Mouse (Mus musculus) gastrocnemius, adult 2 months (tissue): ENCODE measurements at regions not wholly inside any gene's neighbourhood (a gene's known extent, or its start where the extent isn't known, plus 50 kb on each side); places are given as distances from the start of the nearest gene placed in this dataset.
A peak's percentile ranks its signal among the peaks of the same experiment; 100 is the strongest.

Experiments used
- DNase-seq: peaks from one replicate; pipeline ENCODE4 v3.0.0; 2022
- H3K27ac ChIP-seq: fragments of 200-600 bp; 2 replicates; pipeline ENCODE4 v1.8.1; 2022; ENCODE audit warnings: mild to moderate bottlenecking
- H3K4me3 ChIP-seq: fragments of 200-600 bp; 2 replicates; pipeline ENCODE4 v1.8.1; 2022; ENCODE audit warnings: mild to moderate bottlenecking, moderate library complexity
- CTCF ChIP-seq: fragments of 200-600 bp; IDR thresholded peaks from 2 replicates; pipeline ENCODE4 v1.8.1; 2022; ENCODE audit warnings: antibody characterized with exemption, mild to moderate bottlenecking, moderate library complexity
- intact Hi-C: fragments of 180-260 bp; cut with DNase I; formaldehyde crosslinking; loops from one replicate; pipeline ENCODE4 v1.15.1; 2025

DNA sequence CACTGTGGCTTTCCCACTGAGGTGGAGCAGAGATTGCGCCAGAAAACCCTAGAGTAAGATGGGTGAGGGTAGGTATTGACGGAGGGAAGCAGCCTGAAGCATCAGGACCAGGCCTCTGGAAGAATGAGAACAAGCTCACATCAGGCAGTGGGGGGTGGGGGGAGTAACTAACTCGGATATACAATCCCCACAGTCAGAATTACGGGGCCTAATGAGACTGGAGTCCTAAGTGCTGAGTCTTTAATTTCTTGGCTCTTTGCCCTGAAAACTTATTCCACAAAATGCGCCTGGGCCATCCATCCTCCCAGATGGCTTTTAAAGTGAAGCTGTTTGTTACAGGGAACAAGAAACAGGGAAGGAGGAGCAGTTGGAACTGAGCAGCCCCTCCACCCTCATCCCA is 341.2 kb downstream of the Ptpru start:
- intact Hi-C loops: no loop called here
- H3K4me3 ChIP-seq: no peak overlapping the region
- no peak for DNase-seq
- TF ChIP-seq CTCF: no peak
- no peak overlapping the region for H3K27ac ChIP-seq

DNA sequence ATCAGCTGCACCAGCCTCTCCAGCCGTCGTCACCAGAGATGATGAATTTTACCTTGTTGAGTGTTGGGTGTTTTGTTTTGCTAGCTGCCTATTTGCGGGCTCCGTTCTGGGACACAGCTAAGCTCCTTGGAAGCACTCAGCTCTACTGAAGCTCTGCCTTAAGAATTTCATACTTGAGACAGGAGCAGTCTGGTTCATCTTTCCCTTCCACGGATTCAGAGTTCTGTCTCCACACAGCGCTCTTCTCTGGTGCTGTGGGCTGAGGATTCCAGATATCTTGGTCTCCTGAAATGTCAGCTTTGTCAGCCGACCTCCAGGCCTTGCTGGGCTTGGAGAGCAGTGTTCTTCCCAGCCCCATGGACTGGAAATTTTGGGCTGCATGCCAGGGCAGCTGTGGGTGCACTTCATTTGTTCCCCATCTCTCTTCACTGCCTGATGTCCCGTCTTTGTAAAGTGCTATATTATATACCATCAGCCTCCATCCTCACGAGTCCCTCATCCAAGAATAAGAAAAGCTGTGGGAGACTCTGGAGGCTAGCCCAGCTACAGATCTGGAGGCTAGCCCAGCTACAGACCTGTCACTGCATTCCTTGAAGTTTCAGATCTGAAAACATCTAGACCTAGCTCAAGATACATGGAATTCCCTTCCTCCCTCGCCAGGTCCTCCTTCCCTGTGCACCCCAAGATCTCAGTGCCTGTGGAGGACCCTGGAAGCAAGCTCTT is 337.0 kb downstream of the Ptpru start:
- no peak overlapping the region for H3K27ac ChIP-seq
- TF ChIP-seq CTCF: no peak
- intact Hi-C loops: no loop called here
- H3K4me3 ChIP-seq: no peak overlapping the region
- DNase-seq: no peak

DNA sequence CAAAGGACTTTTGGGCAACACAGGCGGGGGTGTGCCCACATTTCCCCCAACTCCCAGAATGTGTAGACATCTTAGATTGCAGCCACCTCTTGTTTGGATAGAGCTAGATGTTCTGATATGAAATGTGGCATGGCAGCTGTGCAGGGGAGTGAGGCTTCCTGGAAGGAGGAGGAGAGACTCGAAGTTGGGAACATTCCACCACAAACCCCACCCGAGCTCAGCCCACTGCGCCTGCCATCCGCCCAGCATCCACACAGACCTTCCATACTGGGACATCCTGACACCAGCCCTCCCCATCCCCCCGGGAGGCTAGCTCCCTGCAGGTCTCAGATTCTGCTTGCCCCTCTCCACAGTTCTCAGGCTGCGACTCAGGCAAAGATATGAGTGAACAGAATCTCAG is 329.9 kb downstream of the Ptpru start:
- no peak for DNase-seq
- no peak overlapping the region for H3K4me3 ChIP-seq
- no peak overlapping the region for H3K27ac ChIP-seq
- intact Hi-C loops: no loop called here
- no peak for TF ChIP-seq CTCF

DNA sequence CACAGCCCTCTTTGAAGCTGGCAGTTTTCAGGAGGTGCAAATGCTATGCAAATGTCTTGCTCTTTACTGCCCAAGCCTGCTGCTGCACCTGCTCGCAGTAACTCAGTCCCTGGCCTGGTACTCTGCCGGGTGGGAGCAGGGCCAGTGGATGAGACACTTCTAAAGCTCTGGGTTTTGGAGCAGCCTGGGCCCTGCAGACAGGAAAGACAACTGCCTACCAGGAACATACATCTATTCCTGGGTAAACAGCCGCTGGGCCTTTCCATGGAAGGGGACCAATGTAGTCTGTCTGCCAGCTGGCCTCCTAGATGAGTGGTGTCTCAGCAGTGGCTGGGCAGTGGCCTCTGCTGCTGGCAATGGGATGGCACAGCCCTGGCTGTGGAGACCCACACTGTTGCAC is 326.5 kb downstream of the Ptpru start:
- peak; percentile 82 for DNase-seq
- Histone ChIP-seq H3K4me3 (no peak overlapping the region), H3K27ac (peak overlapping the region; percentile 6; the same call in 1 of the 2 replicates)
- TF ChIP-seq CTCF: peak; percentile 33; the same call in 1 of the 2 replicates
- intact Hi-C loops: no loop called here

DNA sequence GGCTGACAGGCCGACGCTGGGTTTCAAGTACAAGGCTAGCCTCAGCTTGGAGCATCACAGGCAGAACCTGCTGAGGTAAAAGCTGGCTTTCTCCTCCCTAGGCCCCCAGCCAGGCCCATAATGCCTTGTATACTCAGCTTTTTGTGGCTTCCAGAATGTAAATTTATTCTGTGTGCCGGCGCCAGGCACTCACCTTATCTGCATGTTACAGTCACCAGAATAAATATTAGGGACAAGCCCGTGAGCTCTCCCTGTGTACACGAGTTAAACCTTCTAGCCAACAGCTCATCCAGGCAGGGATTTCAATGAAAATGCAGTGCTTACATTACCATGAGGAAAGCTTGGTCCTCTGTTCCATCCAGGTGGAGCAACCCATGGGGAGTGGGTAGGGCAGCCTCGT is 325.3 kb downstream of the Ptpru start:
- intact Hi-C loops: no loop called here
- TF ChIP-seq CTCF: no peak
- Histone ChIP-seq H3K4me3 (no peak overlapping the region), H3K27ac (no peak overlapping the region)
- no peak for DNase-seq

DNA sequence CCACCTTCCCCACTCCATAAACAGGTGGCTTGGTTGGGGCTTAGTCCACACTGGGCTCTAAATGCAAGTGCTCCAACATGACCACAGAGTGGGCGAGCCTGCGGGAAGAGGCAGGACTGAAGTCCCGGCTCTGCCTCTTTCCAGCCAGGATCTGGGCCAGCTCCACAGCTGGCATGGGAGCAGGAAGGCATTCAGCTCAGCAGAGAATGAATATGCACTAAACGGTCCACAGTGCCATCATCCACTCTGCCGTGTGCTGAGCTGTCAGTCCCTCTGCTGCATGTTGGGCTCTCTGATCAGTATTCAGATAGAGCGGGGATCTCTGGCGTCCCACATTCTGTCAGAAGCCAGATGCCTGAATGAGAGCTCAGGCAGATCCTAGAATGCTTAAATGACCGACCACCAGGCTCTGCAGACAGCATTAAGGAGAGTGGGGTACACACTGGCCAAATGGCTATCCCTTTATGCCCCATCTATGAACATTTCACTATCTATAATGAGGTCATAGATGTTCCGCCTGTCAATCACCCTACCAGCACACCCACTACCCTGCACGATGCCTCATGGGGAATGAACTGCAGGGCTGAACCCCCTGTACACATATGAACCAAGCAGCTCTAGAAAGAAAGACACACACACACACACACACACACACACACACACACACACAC is 317.3 kb downstream of the Ptpru start:
- TF ChIP-seq CTCF: no peak
- H3K4me3 ChIP-seq: no peak overlapping the region
- no peak for DNase-seq
- intact Hi-C loops: no loop called here
- no peak overlapping the region for H3K27ac ChIP-seq

DNA sequence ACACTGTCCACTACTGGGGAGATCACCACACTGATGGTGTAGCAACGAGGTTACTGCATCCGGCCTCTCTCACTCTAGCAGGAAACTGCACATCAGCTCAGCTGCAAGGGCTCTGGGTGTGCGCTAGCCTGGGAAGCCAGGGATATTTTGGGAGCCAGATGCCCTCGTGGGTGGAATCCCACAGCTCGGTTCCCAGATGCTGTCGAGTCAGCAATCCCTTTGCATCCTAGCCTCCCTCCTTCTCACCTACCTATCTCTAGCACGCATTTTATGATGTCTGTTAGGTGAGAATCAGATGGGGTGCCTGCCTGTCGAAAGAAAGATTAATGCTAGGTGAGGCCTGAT is 316.8 kb downstream of the Ptpru start:
- Histone ChIP-seq H3K27ac (no peak overlapping the region), H3K4me3 (no peak overlapping the region)
- TF ChIP-seq CTCF: no peak
- intact Hi-C loops: no loop called here
- DNase-seq: no peak

DNA sequence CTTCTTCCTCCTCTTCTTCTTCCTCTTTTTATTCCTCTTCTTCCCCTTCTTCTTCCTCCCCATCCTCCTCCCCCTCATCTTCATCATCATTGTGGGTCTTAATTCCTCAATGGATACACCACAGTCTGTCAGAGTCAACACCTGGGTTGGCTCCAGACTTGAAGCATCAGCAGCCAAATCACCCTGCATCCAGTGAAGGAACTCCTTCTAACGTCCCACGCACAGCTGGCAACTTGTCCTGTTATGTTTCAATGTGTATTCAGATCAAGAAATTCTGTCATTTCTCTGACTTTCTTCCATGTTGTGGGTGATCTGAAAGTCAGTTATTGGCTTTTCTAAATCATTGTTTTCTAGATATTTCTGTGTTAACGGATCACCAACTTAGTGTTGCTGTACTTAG is 312.9 kb downstream of the Ptpru start:
- no peak for TF ChIP-seq CTCF
- DNase-seq: no peak
- intact Hi-C loops: no loop called here
- Histone ChIP-seq H3K4me3 (no peak overlapping the region), H3K27ac (no peak overlapping the region)

DNA sequence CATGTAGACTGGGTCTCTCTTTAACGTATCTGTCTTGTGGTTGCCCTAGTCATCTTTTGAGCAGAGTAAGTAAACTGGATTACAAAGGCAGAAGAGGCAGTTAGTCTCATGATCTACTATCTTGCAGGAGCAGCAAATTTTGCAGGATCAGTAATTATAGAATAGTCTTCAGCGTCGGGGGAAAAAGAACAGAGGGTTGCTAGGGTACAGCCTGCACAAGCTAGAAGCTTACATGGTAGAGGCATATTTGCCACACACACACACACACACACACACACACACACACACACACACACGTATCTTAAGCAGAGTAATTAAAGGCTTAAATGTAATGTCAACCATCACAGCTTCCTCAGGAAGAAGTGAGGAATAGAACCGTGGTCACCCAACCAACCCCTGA is 307.6 kb downstream of the Ptpru start:
- TF ChIP-seq CTCF: no peak
- DNase-seq: no peak
- H3K4me3 ChIP-seq: no peak overlapping the region
- intact Hi-C loops: no loop called here
- no peak overlapping the region for H3K27ac ChIP-seq

DNA sequence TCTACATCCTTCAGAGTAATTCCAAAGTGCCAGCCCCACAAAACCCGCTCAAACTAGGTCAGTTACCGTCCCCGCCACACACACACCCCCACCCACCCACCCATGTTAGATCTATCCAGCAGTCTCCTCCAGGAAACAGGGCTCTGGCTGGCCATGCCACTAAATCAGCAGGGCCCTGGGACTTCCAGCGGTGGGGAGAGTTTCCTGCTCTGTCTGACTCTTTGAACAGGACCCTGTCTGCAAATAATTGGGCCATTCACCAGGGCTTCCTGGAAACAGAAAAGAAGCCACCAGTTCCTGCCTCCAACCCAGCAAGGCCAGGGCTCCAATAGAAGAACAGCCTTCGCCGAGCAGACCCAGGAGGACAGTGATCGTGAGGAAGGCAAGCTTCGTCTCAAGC is 307.1 kb downstream of the Ptpru start:
- no peak overlapping the region for H3K27ac ChIP-seq
- TF ChIP-seq CTCF: no peak
- intact Hi-C loops: no loop called here
- no peak for DNase-seq
- H3K4me3 ChIP-seq: no peak overlapping the region

DNA sequence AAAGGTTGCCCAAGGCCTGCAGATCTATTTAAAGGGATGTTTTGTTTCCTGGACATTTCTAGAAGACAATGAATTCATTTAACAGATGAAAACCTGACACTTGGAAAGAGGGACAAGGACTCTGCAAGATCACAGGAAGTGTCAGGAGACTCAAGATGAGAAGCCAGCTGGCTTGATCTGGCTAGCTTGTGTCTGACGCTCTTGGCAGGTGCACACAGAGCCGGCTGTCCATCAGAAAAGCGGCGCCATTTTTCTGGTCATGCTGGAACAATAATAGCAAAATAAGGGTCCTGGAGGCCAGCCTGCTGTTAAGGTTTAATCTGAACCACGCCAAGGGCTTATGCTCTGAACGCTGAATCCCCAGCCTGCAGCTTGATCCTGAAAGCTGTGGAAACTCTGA is 303.3 kb downstream of the Ptpru start:
- no peak overlapping the region for H3K27ac ChIP-seq
- intact Hi-C loops: no loop called here
- H3K4me3 ChIP-seq: no peak overlapping the region
- no peak for DNase-seq
- TF ChIP-seq CTCF: no peak

DNA sequence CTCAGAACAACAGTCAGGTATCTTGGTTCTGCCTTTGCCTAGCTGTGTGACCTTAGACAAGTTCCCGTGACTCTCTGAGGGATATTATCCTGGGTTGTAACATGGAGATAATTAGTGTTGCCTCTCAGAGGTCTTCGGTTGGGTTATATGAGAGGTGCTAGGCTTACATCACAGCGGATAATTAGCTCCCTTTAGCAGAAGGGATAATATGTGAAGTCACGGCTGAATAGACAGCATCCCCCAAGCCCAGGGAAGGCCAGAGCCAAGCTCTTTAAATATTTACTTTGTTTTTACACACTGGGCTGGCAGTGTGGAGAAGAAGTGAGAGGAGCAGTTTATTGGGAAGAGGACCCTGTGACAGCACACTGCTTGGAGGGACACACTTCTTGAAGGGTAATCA is 299.9 kb downstream of the Ptpru start:
- Histone ChIP-seq H3K4me3 (no peak overlapping the region), H3K27ac (no peak overlapping the region)
- DNase-seq: no peak
- intact Hi-C loops: no loop called here
- no peak for TF ChIP-seq CTCF

DNA sequence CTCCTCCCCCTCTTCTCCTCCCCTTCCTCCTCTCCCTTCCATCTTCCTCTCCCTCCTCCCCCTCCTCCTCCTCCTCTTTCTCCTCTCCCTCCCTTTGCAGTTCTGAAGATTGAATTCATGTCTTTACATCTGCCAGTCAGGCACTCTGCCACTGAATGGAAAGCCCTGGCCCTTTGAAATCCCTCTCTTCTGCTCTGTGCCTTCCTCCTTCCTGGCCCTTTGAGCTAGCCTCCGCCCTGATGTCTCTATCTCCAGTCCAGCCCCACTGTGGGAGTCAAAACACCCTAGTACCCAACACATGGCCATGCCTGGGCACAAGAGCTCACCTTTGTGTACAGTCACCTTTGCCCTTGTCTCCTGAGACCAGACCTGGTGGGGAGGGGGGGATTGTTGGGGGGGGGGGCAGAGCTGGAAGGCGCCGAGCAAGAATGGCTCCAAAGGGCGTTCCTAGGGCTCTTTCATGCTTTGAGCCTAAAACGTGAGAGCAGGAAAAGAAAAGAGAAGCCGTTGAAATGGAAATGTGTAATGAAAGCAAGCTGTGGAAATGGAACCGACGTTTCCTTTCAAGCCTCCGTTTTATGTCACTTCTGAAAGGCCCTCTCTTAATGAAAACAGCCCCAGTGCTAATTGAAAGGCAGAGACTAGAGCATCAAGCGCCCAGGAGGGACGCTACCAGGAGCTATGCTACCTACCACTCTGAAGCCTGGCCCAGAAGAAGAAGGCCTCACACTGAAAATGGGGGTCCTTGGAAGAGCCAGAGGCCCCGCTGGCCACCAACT is 291.5 kb downstream of the Ptpru start:
- intact Hi-C loops: no loop called here
- no peak for TF ChIP-seq CTCF
- no peak overlapping the region for H3K4me3 ChIP-seq
- no peak overlapping the region for H3K27ac ChIP-seq
- DNase-seq: no peak
